Mouse (Mus musculus) ES-E14 (cell line): ENCODE measurements around the gene Slc25a3.

ENCODE experiments used
- CHD2 ChIP-seq: IDR thresholded peaks from 2 replicates; pipeline ENCODE4 v1.6.1; 2014; ENCODE audit warnings: mild to moderate bottlenecking, low read depth, low read length, inconsistent platforms
- HCFC1 ChIP-seq: IDR thresholded peaks from 2 replicates; pipeline ENCODE4 v1.6.1; 2012; ENCODE audit warnings: low read length, inconsistent platforms, borderline replicate concordance; ENCODE audit not compliant: insufficient read depth
- MAFK ChIP-seq: IDR thresholded peaks from 2 replicates; pipeline ENCODE4 v1.6.1; 2014; ENCODE audit warnings: mild to moderate bottlenecking, low read depth, low read length, inconsistent platforms; ENCODE audit not compliant: insufficient read depth
- ZC3H11A ChIP-seq: IDR thresholded peaks from 2 replicates; pipeline ENCODE4 v1.6.1; 2012; ENCODE audit warnings: low read depth, mild to moderate bottlenecking, inconsistent platforms, low read length, borderline replicate concordance
- ZNF384 ChIP-seq: IDR thresholded peaks from 2 replicates; pipeline ENCODE4 v1.6.1; 2012; ENCODE audit warnings: low read depth, low read length, inconsistent platforms

DNA sequence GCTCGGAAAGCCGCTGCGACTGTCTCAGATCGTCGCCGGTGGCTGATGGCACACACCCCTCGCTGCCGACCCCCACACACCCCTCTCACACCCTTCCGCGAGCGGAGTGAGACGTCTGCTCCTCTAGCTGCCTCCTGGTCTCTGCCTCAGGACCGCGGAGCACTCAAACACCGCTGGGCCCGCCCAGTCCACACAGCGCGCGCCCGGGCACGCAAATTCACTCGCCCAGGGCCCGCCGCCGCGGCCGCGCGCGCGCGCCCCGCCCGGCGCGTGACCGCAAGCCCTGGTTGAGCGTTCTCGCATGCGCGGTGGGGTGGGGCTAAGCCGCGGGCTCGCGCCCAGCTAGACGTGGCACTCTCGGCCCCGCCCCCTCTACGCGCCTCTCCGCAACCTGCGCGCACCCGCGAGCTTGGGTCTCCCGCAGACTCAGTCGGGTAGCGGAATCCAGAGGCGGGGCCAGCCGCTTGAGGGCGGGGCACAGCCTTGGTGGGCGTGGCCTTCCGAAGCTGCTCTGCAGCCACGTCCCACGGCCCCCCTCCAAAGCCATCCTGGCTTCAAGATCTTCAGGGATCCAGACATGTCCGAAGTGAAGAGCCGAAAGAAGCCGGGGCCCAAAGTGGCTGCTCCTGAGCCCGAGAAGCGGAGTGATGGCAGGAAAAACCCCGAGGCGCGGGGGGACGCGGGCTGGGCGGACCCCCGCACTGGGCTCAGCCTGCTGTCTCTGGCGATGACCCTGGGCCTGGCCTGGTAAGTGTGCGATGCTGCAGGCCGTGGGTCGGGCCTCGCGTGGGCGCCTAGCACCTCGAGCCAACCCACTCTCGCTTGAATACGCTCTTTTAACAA lies 41.1 kb downstream of the Slc25a3 start, which contains the start of the genes Apaf1 and Ikbip:
- TF ChIP-seq ZC3H11A (no peak), ZNF384 (0 out of 2 replicates have a peak, but pooled peaks have one; percentile 6), HCFC1 (no peak), MAFK (no peak), CHD2 (no peak)
